Mouse (Mus musculus): Measurements from ENCODE around the gene Gm7271.

DNA sequence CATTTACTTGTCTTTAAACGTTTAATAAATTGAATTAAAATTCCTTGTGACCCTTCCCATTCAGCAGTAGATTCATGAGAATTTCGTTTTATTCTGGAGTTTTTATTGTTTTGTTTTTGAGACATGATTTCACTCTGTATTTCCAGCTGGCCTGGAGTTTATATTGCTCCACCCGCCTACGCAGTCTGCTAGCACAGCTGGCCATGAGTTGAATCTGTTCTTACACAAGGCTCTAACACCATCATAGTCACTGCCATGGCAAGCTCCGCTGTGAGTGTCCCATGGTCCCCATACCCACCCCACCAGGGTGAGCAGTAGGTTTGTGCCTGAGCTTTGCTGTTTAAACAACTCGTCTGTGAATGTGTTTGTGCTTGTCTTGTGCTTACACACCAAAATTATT, 49.3 kb downstream of the Gm7271 start:
- TF ChIP-seq CTCF (IDR thresholded peaks at IDR 0.05; ENCODE audit: low read depth) (no peak), EP300 (optimal IDR thresholded peaks at IDR 0.05) (no peak)

Measured in stomach, postnatal 0 days (tissue).